Comparison of ENCODE assay signal across 26 mouse cellular contexts in genomic region chr16:24659049-24659448, GRCm38 (mm10).
DNase-seq lines count a peak whose midpoint lies in the region; ATAC-seq and TF ChIP-seq lines count a peak whose summit lies in the region.
"Had no signal": no experiment of that assay in that cellular context is flagged by ENCODE, and none has a peak within 500 bp of the region (broad histone marks: within the 10 kb centered on the region; RNA-seq: fewer than 3 reads in every experiment).

No protein-coding gene starts in this region.

- H3K79me2 ChIP-seq in CH12.LX (replicated peaks; ENCODE audit: control insufficient read depth, extremely low read depth, insufficient read depth, poor library complexity, severe bottlenecking), result no peaks in the 10 kb centered on the region

- peak; percentile 61 for TF ChIP-seq EP300 in CH12.LX (IDR thresholded peaks at IDR 0.05; ENCODE audit: low read length)

- intact Hi-C loops in heart, postnatal 25 days (cut with DNase I), result no loop called here

- H3K36me3 ChIP-seq in CH12.LX (replicated peaks in 1 of 2; ENCODE audit: control insufficient read depth in 1 of 2, insufficient read depth in 1 of 2, low read length in 1 of 2), result no peaks in the 10 kb centered on the region
- H3K36me3 ChIP-seq: forebrain, embryonic 10.5 days; G1E had no signal

- dilution Hi-C loops in CH12.LX (cut with MboI; ENCODE audit: extremely low pct_ligation_motif_present, extremely low pct_unique_long_range_greater_than_20kb, low sequenced_read_pairs), result no loop called here

- TF ChIP-seq CTCF in CH12.LX (conservative IDR thresholded peaks at IDR 0.05 in 1 of 2, IDR thresholded peaks at IDR 0.05 in 1 of 2; ENCODE audit: low read depth in 2 of 2, low read length in 2 of 2), result no peak

- H3K27me3 ChIP-seq in CH12.LX (replicated peaks), result no peaks in the 10 kb centered on the region
- H3K27me3 ChIP-seq: forebrain, embryonic 13.5 days; heart, embryonic 12.5 days; heart, embryonic 15.5 days; Patski had no signal

- no peak overlapping the region for H3K4me2 ChIP-seq in CH12.LX (ENCODE audit: insufficient read depth, low read depth, poor library complexity, severe bottlenecking)
- H3K4me2 ChIP-seq: forebrain, embryonic 13.5 days; heart, embryonic 12.5 days; heart, embryonic 15.5 days; hindbrain, embryonic 14.5 days had no signal

- TF ChIP-seq POLR2A in CH12.LX (IDR thresholded peaks at IDR 0.05; ENCODE audit: low read depth, low read length), result no peak

- H3K9ac ChIP-seq in CH12.LX (ENCODE audit: insufficient read depth, low read depth), result no peak overlapping the region
- H3K9ac ChIP-seq: forebrain, embryonic 13.5 days; heart, embryonic 12.5 days; heart, embryonic 15.5 days; hindbrain, embryonic 14.5 days had no signal

- H3K4me3 ChIP-seq in CH12.LX (replicated peaks in 1 of 3; ENCODE audit: low read depth in 2 of 3, low read length in 2 of 3, poor library complexity in 1 of 3), result no peak overlapping the region
- H3K4me3 ChIP-seq: forebrain, embryonic 10.5 days; forebrain, embryonic 13.5 days; heart, embryonic 12.5 days; heart, embryonic 15.5 days had no signal

- 0 out of 2 replicates have a peak, but pooled peaks have one; percentile 40 for ATAC-seq in monocyte, adult 5-6 weeks (replicated peaks; ENCODE audit: insufficient number of reproducible peaks, low FRiP score, low TSS enrichment, poor library complexity, severe bottlenecking)
- no peak for ATAC-seq in megakaryocyte progenitor cell, adult 5-6 weeks (replicated peaks; ENCODE audit: poor library complexity)
- ATAC-seq: forebrain, embryonic 13.5 days; forebrain, embryonic 16.5 days; hindbrain, postnatal 0 days; inflammation-experienced regulatory T-cells, adult 6 months; Patski had no signal

- in situ Hi-C loops in CH12.LX (cut with MboI; ENCODE audit: low pct_ligation_motif_present, low pct_unique_long_range_greater_than_20kb, low sequenced_read_pairs), result no loop called here

- H3K27ac ChIP-seq in CH12.LX (ENCODE audit: insufficient read depth, low read depth), result no peak overlapping the region
- H3K27ac ChIP-seq: forebrain, embryonic 10.5 days; forebrain, embryonic 13.5 days; heart, embryonic 15.5 days; hindbrain, embryonic 14.5 days; hindbrain, postnatal 0 days had no signal

- DNase-seq in A20 (ENCODE audit: low read depth, low spot score), result peak; percentile 50
- peak; percentile 71 for DNase-seq in CH12.LX (ENCODE audit: extremely low read depth)
- DNase-seq in heart, postnatal 25 days (ENCODE audit: low spot score), result no peak
- DNase-seq in layer of hippocampus, postnatal 36 days, result no peak
- DNase-seq: adrenal gland, postnatal 10 days; adrenal gland, postnatal 36 days; cerebellum, adult 18-20 months; cerebellum, adult 9-10 months; cerebellum, postnatal 14 days; gastrocnemius, postnatal 10 days; gastrocnemius, postnatal 36 days; heart, adult 11 months; heart, postnatal 10 days; heart, postnatal 4 days had no signal

- no peak for TF ChIP-seq RAD21 in CH12.LX (IDR thresholded peaks at IDR 0.05; ENCODE audit: low read depth, low read length)

- no peaks in the 10 kb centered on the region for H3K9me3 ChIP-seq in CH12.LX (replicated peaks; ENCODE audit: low read length)
- H3K9me3 ChIP-seq: forebrain, embryonic 10.5 days; forebrain, embryonic 13.5 days; heart, embryonic 12.5 days; heart, embryonic 15.5 days had no signal

- H3K4me1 ChIP-seq in CH12.LX (ENCODE audit: control insufficient read depth in 1 of 2, insufficient read depth in 2 of 2), result peaks cover 0 to 22% of the 10 kb centered on the region in 2 experiments; a peak in 2 of 4 replicates
- H3K4me1 ChIP-seq: forebrain, embryonic 10.5 days; forebrain, embryonic 13.5 days; heart, embryonic 15.5 days had no signal

TF ChIP-seq in CH12.LX, 34 proteins besides CTCF, POLR2A, EP300 and RAD21:
- TF ChIP-seq MAZ (IDR thresholded peaks at IDR 0.05; ENCODE audit: low read depth, low read length) (no peak), IRF4 (IDR thresholded peaks at IDR 0.05; ENCODE audit: low read depth, low read length) (peak; percentile 56), ETS1 (conservative IDR thresholded peaks at IDR 0.05; ENCODE audit: low read depth, low read length) (peak; percentile 36; the same call in 1 of the 2 replicates), SIN3A (IDR thresholded peaks at IDR 0.05; ENCODE audit: low read length) (no peak)

Comparison
In these comparisons a context has a peak if more than half of its experiments do, and no peak if none do; other contexts are left out.
1. DNase-seq: peak in A20 (single experiment) and CH12.LX (single experiment); none in heart, postnatal 25 days (single experiment) and layer of hippocampus, postnatal 36 days (0 of 2).